Mouse (Mus musculus) cerebellum, adult (tissue): ENCODE measurements at regions not wholly inside any gene's neighbourhood (a gene's known extent, or its start where the extent isn't known, plus 50 kb on each side); places are given as distances from the start of the nearest gene placed in this dataset.
A peak's percentile ranks its signal among the peaks of the same experiment; 100 is the strongest.
"Not testable (repeated sequence)": the region's sequence is repeated elsewhere in the genome, so short reads cannot be mapped to it uniquely, and the experiment has no call there.

Experiments used
- ATAC-seq: cut with Nextera tagmentation; 2 replicates; pipeline ENCODE4 v1.9.2; 2017; ENCODE audit warnings: mild to moderate bottlenecking, moderate library complexity, mixed read lengths; ENCODE audit not compliant: insufficient number of reproducible peaks, low FRiP score, low TSS enrichment

GRCm38 (mm10) chr5:68428822-68429548 is 397.4 kb downstream of the Grxcr1 start:
- not testable (repeated sequence) for ATAC-seq

GRCm38 (mm10) chr5:68470162-68470561 is 438.5 kb downstream of the Grxcr1 start:
- ATAC-seq, result peak; percentile 98

- ATAC-seq, result not testable (repeated sequence)
These were observed 439.7 kb downstream of the Grxcr1 start for GRCm38 (mm10) chr5:68471300-68471699.
